Mouse (Mus musculus) erythroblast, embryonic 14.5 days (primary cell): ENCODE results near the gene Mfsd12.

Experiments used
- GATA1 ChIP-seq: IDR thresholded peaks from 2 replicates; pipeline ENCODE4 v1.6.1; 2012; ENCODE audit warnings: low read length, inconsistent platforms, mixed read lengths
- TAL1 ChIP-seq: IDR thresholded peaks from 3 replicates; pipeline ENCODE4 v1.6.1; 2012; ENCODE audit warnings: low read length, inconsistent platforms, mixed read lengths

GRCm38 (mm10) chr10:81325176-81325575 is 32.1 kb upstream of the Mfsd12 start:
- TF ChIP-seq GATA1 (no peak), TAL1 (no peak)
